Mouse (Mus musculus): ENCODE measurements around the gene Mttp. TPM values are rescaled to one million over a fixed set of nuclear protein-coding genes. Genes with fewer than 3 reads are reported as not detected.

The Mttp gene
- polyA plus RNA-seq, 1 experiment from 2014 or later: 7.9 TPM

DNA sequence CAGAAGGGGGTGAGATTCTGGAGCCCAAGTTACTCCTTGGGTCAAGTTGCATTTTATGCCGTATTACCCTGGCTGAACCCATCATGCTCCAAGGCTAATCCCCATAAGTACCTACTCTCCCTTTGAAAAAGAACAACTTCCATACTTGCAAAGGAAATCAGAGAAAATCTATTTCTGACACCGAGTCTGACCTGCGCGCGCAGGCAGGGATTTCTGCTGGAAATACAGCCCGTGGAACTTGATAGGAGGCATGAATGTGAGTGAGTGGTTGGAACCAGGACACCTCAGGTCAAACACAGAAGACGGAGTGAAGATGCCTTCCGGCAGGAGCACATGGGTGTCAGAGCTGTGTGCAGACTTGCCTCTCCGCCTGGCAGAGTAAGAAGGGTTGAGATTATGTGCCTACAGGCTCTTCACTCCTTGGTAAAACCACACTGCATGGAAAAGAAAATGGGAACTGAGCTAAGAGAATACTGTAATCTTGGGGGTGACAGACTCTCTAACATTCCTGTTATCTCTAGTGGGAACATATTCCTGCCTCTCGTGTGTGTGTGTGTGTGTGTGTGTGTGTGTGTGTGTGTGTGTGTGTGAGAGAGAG is 73.2 kb downstream of the Mttp start:
- in situ Hi-C loops (cut with MboI; ENCODE audit: low pct_unique_long_range_greater_than_20kb): no loop called here
- DNase-seq (ENCODE audit: low read depth, low spot score) (no peak), ATAC-seq (no peak)
- ChIA-PET POLR2A (interaction anchor here (0.6 to 0.9 kb wide), 2 partner anchors 14 to 197 kb away, joined by 3 read pairs; no protein-coding TSS in a partner anchor), CTCF (interaction anchor here (1.5 kb wide), 1 partner anchor 11 kb away, joined by 3 read pairs; no protein-coding TSS in a partner anchor)
- TF ChIP-seq CTCF (IDR thresholded peaks at IDR 0.05): no peak
- no peaks in the 10 kb centered on the region for H3K27me3 ChIP-seq

DNA sequence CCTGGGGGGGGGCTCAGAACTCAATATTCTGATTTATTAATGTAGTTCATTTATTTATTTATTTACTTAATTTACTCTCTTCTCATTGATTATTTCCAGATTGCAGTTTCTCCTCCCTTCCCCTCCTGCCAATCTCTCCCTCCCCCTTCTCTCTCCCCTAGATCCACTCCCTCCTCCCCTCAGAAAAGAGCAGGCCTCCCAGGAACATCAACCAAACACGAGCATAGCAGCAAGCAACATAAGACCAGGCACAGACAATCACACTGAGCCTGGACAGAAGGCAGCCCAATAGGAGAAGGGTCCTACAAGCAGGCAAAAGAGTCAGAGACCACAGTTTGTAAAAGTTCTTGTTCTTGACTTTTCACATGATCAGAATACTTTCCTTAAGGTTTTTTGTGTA is 73.8 kb downstream of the Mttp start:
- DNase-seq (ENCODE audit: low read depth, low spot score) (no peak), ATAC-seq (no peak)
- ChIA-PET POLR2A (no interaction called here), CTCF (no interaction called here)
- no peak for TF ChIP-seq CTCF (IDR thresholded peaks at IDR 0.05)
- H3K27me3 ChIP-seq: no peaks in the 10 kb centered on the region
- in situ Hi-C loops (cut with MboI; ENCODE audit: low pct_unique_long_range_greater_than_20kb): no loop called here

DNA sequence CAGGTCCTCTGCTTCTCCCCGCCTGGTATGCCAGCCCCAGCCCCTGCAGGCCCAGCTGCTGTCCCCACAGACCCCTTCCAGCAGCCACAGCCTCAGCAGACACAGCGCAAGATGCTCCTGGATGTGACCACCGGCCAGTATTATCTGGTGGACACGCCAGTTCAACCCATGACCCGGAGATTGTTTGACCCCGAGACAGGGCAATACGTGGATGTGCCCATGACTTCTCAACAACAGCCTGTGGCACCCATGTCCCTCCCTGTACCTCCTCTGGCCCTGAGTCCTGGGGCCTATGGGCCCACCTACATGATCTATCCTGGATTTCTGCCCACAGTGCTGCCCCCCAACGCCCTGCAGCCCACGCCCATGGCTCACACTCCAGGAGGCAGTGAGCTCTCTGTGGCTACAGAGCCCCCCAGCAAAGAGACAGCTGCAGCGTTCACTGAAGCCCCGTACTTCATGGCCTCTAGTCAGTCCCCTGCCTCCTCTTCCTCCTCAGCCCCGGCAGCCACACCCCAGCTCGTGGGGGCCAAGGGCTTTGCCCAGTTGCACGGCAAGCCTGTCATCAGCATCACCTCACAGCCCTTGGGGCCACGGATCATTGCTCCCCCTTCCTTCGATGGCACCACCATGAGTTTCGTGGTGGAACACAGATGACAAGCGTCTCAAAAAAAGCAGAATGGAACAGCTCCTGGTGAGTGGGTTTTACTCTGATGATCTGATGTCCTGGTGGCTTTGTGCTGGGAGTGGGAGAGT is 74.8 kb downstream of the Mttp start:
- no peaks in the 10 kb centered on the region for H3K27me3 ChIP-seq
- DNase-seq (ENCODE audit: low read depth, low spot score) (no peak), ATAC-seq (no peak)
- TF ChIP-seq CTCF (IDR thresholded peaks at IDR 0.05): no peak
- ChIA-PET POLR2A (no interaction called here), CTCF (no interaction called here)
- in situ Hi-C loops (cut with MboI; ENCODE audit: low pct_unique_long_range_greater_than_20kb): no loop called here

DNA sequence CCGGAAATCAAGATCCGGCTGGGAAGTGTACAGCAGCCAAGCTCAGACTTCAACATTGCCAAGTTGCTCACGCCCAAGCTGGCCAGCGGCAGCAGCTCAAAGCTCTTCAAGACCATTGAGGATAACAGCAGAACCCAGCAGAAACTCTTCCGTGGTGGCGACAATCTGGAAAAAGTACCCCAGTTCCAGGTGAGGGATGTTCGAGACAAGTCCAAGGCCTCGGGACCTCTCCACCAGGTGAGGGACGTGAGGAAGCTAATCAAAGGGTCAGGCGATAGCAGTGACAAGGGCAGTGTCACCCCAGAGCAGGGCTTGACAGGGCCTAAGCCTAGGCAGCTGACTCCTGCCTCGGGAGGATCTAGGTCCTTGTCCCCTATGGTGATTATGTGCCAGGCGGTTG is 76.7 kb downstream of the Mttp start:
- ATAC-seq (no peak), DNase-seq (ENCODE audit: low read depth, low spot score) (no peak)
- no peak for TF ChIP-seq CTCF (IDR thresholded peaks at IDR 0.05)
- no peaks in the 10 kb centered on the region for H3K27me3 ChIP-seq
- in situ Hi-C loops (cut with MboI; ENCODE audit: low pct_unique_long_range_greater_than_20kb): no loop called here
- POLR2A ChIA-PET: no interaction called here
- CTCF ChIA-PET: interaction anchor here (1.6 kb wide), 1 partner anchor 77 kb away, joined by 5 read pairs; no protein-coding TSS in a partner anchor

DNA sequence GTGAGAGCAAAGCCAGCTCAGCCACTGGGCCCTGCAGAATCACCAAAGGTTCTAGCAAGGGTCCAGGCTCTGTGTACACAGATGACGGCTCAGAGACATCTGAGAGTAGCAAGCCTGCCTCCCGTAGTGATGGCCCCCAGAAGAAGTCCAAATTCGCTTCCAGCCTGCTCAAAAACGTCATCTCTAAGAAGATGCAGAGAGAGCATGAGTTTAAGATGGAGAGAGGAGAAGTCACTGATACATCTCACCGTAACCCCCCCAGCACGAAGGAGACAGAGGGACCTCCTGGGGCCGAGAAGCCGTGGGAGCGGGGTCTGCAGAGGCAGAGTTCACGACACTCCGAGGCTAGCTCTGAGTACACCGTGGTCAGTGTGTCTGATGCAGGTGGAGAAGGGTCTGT is 77.5 kb downstream of the Mttp start, which contains the start of gene Gm5105:
Gm5105 (minus strand) TSS at position 101 of the 400 bp plus-strand sequence.
- ChIA-PET CTCF (interaction anchor here (1.6 kb wide), 1 partner anchor 76 kb away, joined by 5 read pairs; no protein-coding TSS in a partner anchor), POLR2A (interaction anchor here (1.5 kb wide), 1 partner anchor 16 kb away, joined by 4 read pairs; no protein-coding TSS in a partner anchor)
- DNase-seq (ENCODE audit: low read depth, low spot score) (no peak), ATAC-seq (no peak)
- in situ Hi-C loops (cut with MboI; ENCODE audit: low pct_unique_long_range_greater_than_20kb): no loop called here
- H3K27me3 ChIP-seq: no peaks in the 10 kb centered on the region
- TF ChIP-seq CTCF (IDR thresholded peaks at IDR 0.05): no peak

DNA sequence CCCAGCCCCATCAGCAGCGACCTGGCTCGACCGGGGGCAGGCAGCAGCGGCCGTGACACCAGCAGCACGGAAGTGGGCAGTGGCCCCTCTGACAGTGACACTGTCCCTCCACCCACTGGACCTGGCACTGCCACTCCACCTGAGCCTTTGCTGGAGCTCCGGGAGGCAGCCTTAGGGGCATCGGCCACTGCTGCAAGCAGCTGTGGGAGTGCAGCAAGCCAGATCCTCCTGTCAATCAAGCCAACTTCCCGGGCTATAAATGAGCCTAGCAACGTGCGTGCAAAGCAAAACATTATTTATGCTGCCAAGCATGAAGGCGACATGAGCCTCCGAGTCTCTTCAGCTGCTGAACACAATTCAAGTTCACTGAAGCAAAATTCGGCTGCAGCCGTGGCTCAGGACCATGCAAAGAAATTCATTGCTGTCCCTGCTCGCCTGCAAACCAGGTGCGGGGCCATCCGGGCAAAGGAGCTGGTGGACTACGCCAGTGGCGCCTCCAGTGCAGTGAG is 78.4 kb downstream of the Mttp start:
- ChIA-PET POLR2A (interaction anchor here (0.6 to 1.5 kb wide), 2 partner anchors 17 to 55 kb away, joined by 3 to 4 read pairs; no protein-coding TSS in a partner anchor), CTCF (no interaction called here)
- TF ChIP-seq CTCF (IDR thresholded peaks at IDR 0.05): no peak
- no peak for DNase-seq (ENCODE audit: low read depth, low spot score)
- no peaks in the 10 kb centered on the region for H3K27me3 ChIP-seq
- in situ Hi-C loops (cut with MboI; ENCODE audit: low pct_unique_long_range_greater_than_20kb): no loop called here
- no peak for ATAC-seq

DNA sequence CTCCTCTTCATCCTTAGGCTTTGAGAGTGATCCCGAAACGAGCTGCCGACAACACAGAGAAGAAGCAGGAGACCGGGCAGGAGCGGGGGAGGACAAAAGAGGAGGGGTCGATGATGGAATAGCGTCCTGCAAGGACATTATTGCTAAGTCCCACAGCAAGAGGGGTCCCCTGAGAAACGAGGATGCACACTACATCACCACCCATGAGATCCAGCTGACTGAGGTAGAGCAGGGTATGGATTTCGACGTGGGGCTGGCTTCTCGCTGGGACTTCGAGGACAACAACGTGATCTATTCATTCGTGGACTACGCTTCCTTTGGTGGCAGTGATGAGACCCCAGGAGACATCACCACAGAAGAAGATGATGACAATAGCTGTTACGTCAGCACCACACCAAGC is 78.8 kb downstream of the Mttp start:
- no peak for TF ChIP-seq CTCF (IDR thresholded peaks at IDR 0.05)
- in situ Hi-C loops (cut with MboI; ENCODE audit: low pct_unique_long_range_greater_than_20kb): no loop called here
- ATAC-seq (no peak), DNase-seq (ENCODE audit: low read depth, low spot score) (no peak)
- POLR2A ChIA-PET: interaction anchor here (1.5 kb wide), 1 partner anchor 18 kb away, joined by 4 read pairs; no protein-coding TSS in a partner anchor
- CTCF ChIA-PET: no interaction called here
- H3K27me3 ChIP-seq: no peaks in the 10 kb centered on the region

DNA sequence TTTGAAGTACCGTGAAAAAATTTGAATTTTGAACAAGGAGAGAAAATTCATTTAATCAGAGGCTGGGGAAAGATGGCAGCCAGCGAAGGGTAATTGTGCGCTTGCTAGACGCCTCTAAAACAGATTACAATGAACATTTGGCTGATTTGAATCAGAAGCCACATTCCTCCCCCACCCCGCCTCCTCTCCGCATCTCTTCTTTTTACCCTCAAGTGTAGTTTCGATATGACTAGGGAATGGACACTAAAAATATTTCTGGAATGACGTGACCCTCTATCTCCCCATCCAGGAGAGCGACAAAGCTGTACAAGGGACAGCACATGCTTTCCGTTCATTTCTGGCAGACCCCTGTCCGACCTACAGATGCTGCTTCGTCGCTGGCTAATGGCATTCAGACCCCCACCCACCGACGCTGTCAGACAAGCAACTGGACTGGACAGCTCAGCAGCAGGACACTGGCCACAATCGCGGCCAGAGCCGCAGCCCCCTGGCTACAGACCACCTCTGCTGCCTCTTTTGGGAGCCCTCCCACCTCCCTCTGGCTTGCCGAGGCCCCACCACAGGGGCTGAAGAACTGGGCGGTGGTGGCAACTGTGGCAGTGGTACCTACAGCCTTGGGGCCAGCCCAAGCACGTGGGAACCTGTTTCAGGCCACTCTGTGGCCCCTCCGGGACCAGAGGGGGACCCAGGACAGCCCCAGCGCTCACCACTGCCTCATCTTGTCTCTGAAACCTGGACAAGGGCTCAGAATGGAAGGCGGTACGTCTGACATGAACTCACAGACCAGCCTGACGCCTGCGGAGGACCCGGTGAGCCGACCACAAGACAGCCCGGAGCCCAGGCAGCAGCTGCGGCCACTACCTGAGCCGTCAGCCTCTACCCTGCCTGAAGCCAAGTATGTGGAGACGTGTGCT is 79.8 kb downstream of the Mttp start, which contains the start of gene 1110002E22Rik:
1110002E22Rik (plus strand) TSS at position 321 of the 914 bp plus-strand sequence.
- in situ Hi-C loops (cut with MboI; ENCODE audit: low pct_unique_long_range_greater_than_20kb): no loop called here
- ChIA-PET CTCF (interaction anchor here (0.9 to 1.5 kb wide), 4 partner anchors 10 to 27 kb away, joined by 3 read pairs; no protein-coding TSS in a partner anchor), POLR2A (no interaction called here)
- H3K27me3 ChIP-seq: no peaks in the 10 kb centered on the region
- no peak for TF ChIP-seq CTCF (IDR thresholded peaks at IDR 0.05)
- ATAC-seq: no peak
- DNase-seq (ENCODE audit: low read depth, low spot score): no peak

DNA sequence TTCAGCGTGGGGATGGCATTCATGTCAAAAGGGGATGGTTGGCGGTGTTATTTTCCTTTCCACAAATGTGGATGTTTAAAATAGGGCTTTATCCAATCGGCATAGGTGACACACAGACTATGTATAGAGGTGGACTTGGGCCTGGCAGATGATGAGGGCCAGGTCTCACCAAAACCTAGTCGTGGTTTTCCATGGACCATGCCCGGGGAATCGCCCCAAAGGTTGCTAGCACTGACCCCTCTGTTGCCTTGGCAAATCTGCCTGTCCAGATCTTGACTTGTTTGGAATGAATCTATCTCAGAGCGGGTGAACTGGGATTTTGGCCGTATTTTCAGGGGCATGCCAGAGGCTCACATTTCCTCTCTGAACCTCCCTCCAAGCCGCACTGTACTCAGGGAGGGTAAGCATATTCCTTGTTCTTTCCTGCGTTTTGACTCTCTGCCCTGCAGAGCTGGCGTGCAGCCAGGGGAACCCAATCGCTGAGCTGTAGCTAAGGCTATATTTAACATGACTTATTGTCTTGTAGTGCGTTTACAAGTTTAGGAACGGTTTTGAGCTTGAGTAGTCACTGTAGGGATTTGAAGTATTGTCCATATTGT is 80.9 kb downstream of the Mttp start:
- H3K27me3 ChIP-seq: no peaks in the 10 kb centered on the region
- peak; percentile 69 for DNase-seq (ENCODE audit: low read depth, low spot score)
- POLR2A ChIA-PET: interaction anchor here (1.2 kb wide), 1 partner anchor 80 kb away, joined by 5 read pairs; the partner anchor contains the start of gene Trmt10a
- ATAC-seq: no peak
- TF ChIP-seq CTCF (IDR thresholded peaks at IDR 0.05): no peak
- in situ Hi-C loops (cut with MboI; ENCODE audit: low pct_unique_long_range_greater_than_20kb): no loop called here
- CTCF ChIA-PET: interaction anchor here (0.6 to 1.5 kb wide), 5 partner anchors 11 to 73 kb away, joined by 3 to 4 read pairs (median 3); no protein-coding TSS in a partner anchor

All from Patski (cell line).